Mouse (Mus musculus): ENCODE measurements around the gene Plk3.

Plk3 gene

DNA sequence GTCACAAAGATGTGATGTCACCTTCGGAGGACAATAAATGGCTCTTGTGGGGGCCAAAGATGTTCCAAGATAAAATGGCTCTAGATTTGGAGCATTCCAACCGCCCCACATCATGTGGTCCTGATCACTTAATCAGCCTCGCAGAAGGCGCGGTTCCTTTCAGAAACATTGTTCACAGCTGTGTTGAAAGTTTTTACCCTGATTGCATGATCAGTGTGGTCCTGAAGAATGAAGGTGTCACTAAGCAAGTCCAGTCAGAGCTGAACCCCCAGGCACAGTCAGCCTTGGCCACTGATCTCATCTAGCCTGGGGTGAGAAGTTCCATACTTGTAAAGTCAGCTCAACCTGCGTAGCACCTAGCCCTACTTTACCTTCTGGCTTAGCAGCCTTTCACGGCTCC, 15.8 kb downstream of the Plk3 start:
- DNase-seq, result no peak

- DNase-seq, result no peak
These were observed 18.2 kb downstream of the Plk3 start for GRCm38 (mm10) chr4:117115592-117115991.

DNA sequence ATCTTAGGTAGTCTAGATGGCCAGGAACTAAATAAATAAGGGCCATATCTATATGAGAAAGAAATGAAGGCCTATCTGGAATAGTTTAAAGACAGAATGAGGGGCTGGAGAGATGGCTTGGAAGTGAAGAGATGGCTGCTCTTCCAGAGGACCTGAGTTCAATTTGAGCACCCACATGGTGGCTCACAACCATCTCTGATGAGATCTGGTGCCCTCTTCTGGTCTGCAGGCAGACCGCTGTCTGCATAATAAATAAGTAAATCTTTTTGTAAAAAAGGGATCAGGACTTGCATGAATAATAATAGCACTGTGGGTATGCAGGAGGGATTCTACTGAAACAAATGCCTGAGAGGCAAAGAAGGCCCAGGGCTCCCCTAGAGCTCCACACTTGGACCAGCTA, 20.5 kb downstream of the Plk3 start:
- no peak for DNase-seq

DNA sequence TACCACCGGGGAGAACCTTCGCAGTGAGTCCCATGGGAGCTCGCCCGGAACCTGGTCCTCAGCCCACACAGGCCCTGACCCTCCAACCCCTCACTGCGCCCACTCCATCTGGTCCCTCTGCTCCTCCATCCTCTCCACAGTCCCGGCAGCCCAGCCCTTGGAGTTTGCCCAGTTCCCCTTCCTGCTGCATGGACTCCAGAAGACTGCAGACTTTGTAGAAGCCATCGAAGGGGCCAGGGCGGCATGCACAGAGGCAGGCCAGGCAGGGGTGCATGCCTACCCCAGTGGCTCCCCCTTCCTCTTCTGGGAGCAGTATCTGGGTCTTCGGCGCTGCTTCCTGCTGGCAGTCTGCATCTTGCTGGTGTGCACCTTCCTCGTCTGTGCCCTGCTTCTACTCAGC, 22.8 kb downstream of the Plk3 start:
- DNase-seq, result no peak

DNA sequence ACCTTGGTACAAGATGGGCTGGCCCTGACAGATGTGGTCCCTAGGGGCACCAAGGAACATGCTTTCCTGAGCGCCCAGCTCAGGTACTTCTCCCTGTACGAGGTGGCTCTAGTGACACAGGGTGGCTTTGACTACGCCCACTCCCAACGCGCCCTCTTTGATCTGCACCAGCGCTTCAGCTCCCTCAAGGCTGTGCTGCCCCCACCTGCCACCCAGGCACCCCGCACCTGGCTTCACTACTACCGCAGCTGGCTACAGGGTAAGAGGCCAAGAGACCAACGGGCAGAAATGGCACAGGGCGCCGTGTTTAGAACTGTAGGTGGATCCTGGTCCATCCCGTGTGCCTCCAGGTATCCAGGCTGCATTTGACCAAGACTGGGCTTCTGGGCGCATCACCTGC, 23.5 kb downstream of the Plk3 start:
- DNase-seq, result no peak

- DNase-seq, result no peak
These were observed 24.4 kb downstream of the Plk3 start for GRCm38 (mm10) chr4:117109330-117109729.

DNA sequence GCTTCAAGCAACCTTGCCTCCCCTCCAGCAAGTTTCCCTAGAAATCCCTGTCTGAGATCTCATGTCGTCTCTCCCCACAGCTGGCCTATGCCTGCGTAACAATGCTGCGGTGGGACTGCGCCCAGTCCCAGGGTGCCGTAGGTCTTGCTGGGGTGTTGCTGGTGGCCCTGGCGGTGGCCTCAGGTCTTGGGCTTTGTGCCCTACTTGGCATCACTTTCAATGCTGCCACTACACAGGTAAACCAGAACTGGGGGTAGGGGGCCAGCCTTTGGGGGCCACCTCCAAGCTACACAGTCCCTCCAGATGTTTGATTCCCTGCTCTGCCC, 25.3 kb downstream of the Plk3 start:
- no peak for DNase-seq

- no peak for DNase-seq
These were observed 25.8 kb downstream of the Plk3 start for GRCm38 (mm10) chr4:117107813-117108523.

DNA sequence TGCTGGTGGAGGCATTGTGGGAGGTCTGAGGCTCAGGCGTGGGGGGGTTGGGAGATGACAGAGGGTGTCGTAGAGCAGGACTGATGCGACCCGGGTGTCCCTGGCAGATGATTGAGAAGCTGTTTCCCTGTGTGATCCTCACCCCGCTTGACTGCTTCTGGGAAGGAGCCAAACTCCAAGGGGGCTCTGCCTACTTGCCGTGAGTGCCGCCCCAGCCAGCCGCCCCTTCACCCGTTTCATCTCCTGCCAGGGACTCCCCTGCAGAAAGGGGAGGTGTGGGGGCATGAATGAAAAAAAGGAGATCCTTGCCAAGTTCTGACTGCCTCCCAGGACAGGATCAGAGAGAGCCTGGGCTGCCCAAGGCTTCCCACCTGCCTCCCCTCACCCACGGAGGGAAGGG, 28.6 kb downstream of the Plk3 start:
- DNase-seq, result no peak

GRCm38 (mm10) chr4:117104672-117105071, 29.1 kb downstream of the Plk3 start:
- no peak for DNase-seq

GRCm38 (mm10) chr4:117101218-117101617, 32.5 kb downstream of the Plk3 start:
- no peak for DNase-seq

DNA sequence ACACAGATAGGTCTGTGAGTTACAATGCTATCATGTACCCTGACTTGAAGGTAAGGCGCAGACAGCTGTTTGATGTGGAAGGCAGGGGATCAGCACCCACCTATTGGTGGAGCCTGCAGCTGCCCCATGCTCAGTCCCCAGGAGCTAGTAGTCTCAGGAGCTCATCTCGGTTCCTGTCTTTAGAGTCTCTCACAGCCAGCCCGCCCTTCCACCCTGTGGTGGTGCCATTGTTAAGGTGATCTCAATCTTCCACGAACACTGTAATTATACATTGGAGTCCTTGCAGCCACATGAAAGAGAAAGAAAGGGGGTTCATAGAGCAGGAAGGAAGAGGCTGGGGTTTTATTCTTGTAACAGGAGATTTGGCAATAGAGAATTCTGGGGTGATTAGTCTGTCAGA, 33.7 kb downstream of the Plk3 start:
- no peak for DNase-seq

DNA sequence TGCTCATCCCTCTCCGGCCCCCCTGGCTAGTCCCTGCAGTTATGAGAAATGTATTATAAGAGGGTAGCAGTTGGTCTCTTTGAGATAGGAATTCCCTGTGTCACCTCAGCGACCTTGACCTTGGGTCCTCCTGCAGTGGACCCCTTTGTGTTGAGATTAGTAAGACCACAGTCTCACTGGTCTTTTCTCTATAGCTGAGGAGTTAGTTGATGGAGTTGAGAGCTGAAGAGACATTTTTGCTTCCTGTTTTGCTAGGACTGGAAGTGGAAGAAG, 35.1 kb downstream of the Plk3 start:
- no peak for DNase-seq

DNA sequence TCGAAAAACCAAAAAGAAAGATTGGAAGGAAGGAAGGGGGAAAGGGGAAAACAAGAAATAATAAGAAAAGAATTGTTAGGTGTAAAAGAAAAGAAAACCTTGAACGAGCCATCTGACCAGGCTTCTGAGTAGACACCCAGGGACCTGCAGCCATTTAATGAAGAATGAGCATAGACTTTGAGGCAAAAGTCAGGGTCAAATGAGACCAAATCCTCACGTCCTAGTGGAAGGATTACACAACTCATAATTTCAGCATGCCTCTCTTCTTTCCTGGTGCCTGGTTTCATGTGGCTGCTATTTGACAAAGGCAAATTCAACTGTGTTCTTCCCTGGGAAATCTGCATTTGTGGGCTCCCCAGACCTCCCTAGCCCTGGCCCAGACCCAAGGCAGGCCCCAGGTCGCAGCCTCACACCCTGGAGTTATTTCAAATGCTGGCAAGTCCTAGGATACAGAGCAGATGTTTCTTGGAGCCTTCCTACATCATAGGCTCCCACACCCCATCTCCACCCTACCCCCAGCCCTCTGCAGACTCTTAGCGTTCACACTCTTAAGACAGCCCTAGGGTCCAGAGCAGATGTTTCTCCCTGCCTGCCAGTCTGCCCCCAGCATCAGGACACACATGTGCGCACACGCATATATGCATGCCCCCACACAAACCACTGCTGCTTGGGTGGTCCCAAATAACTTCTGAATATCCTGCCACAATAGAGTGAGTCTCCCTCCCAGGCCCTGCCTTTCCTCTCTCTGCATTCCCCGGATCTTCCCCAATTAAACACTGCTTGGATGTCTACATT, 35.6 kb downstream of the Plk3 start:
- DNase-seq, result no peak

DNA sequence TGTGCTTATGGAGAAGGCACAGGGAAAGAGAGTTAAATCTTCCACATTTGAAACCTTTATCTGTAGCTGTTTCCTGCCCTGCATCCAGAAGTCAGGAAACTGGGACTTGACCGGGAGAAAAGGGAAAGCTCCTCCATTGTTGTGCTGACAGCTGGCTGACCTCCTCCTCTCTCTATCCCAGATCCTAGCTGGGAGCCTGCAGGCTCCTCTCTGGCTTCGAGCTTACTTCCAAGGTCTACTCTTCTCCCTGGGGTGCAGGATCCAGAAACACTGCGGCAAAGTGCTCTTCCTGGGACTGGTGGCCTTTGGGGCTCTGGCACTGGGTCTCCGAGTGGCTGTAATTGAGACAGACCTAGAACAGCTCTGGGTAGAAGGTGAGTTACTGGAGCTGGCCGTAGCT, 37.1 kb downstream of the Plk3 start:
- no peak for DNase-seq

- DNase-seq, result peak; percentile 41
These were observed 38.0 kb downstream of the Plk3 start, which contains the start of gene Ptch2 for GRCm38 (mm10) chr4:117095551-117096452. Gene Ptch2 (plus strand): TSS chr4:117096075.

DNA sequence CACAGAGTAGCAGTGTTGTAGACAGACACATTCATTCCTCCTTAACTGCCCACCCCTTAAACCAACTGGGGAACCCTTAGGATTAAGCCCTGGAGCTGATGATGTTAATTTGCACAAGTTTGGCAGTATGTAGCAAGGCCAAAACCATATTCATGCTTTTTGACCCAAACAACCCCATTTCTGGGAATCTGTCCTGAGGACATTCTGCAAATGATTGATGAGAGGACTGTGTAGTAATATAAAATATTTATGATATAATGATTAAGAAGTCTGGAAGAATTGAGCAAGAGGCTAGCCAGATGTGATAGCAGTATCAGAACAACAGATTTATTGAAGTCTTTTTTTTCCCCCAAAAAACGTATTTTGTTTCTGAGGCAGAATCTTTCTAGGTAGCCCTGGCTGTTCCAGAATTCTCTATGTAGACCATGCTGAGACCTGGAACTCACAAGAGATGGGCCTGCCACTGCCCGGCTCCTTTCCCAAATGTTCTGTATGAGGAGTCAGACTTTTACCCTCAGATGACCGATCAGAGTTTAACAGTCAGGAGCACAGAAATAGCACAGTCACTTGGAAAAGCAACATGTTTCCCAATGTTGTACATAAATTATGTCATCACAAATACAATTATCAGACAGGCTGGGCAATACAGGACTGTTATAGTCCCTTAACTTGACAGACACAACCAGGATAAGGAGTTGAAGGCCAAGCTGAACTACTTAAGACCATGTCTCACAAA, 39.0 kb downstream of the Plk3 start:
- no peak for DNase-seq

DNA sequence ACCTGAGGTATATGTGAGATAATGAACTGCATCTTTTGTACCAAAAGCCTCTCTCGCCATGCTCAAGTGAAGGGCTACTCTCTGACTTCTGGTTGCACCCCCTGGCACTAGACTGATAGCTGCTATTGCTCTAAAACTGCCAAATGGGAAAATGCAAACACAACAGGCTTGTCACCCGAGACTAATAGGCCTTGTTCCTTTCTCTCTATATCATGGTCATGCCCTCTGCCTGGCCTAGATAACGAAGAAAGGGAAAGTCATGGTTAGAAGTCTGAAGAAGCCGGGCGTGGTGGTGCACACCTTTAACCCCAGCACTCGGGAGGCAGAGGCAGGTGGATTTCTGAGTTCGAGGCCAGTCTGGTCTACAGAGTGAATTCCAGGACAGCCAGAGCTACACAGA, 43.2 kb downstream of the Plk3 start:
- no peak for DNase-seq

- DNase-seq, result no peak
These were observed 45.7 kb downstream of the Plk3 start for GRCm38 (mm10) chr4:117087948-117088640.

Data from right cerebral cortex, adult 18-20 months (tissue).